Mouse (Mus musculus) heart, adult 11 months (tissue): ENCODE data around the gene Fpgs.
A peak's percentile ranks its signal among the peaks of the same experiment; 100 is the strongest.

Source experiments
- DNase-seq: peaks from one replicate; pipeline ENCODE4 v3.0.0; 2022

The Fpgs gene

DNA sequence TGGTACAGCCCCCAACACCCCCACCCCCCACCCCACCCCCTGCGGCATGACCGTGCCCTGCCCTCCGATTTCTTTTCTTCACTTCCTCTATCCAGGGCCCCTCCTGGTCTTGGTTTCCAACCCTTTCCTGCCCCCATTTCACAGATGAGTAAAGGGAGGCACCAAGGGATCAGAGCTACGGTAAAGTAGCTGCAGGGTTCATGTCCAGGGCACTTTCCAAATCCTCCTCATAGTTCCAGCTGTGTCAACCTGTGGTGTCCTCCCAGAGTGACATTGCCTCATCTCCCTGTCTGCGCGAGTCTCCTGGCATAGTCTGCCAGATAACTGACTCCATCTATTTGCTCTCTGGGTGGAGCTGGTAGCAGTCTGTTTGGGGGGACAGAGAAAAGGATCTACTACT is 38.1 kb downstream of the Fpgs start:
- DNase-seq, result peak; percentile 92

- peak; percentile 94 for DNase-seq
These were observed 38.6 kb downstream of the Fpgs start for GRCm38 (mm10) chr2:32665345-32665744.

DNA sequence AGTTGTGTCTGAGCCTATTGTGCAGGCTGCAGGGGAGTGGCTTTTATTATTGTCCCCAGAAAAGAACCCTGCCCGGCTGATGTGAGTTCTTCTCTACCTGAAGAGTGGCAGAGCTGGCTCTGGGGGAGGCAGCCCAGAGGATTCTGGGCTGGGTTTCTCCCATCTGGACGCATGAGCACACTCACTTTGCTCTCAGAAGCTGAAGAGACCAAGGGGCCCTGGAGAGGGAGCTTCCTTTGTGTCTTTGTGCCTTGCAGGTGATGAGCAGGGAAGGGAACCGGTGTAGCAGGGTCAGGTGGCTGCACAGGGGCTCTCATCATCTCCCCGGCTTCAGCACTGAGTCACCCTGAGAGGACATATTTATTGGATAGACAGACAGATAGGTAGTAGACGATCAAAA is 41.7 kb downstream of the Fpgs start:
- DNase-seq, result no peak

GRCm38 (mm10) chr2:32661509-32662107 is 42.3 kb downstream of the Fpgs start:
- peak; percentile 99 for DNase-seq

- DNase-seq, result no peak
These were observed 45.1 kb downstream of the Fpgs start for GRCm38 (mm10) chr2:32658873-32659272.

DNA sequence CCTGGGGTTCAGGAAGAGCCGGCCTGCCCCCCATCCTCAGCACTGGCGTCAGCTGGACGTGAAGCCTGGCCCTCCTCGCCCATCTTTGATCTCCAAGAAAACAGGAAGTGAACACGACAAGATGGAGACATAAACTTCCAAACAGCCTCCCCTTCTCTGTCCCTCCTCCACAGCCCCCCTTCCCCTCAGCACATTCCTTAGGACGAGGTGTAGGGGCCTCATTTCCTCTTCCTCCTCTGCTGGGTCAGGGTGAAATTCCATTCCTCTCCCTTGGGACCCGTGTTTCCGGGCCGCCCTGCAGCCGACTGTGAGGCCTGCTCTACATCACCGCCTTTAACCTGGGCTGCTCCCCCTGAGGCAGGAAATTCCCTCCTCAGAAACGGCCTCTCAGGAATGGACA is 48.1 kb downstream of the Fpgs start:
- DNase-seq, result peak; percentile 99

GRCm38 (mm10) chr2:32655394-32655744 is 48.6 kb downstream of the Fpgs start:
- no peak for DNase-seq

- DNase-seq, result peak; percentile 98
These were observed 49.1 kb downstream of the Fpgs start for GRCm38 (mm10) chr2:32654743-32655393.

DNA sequence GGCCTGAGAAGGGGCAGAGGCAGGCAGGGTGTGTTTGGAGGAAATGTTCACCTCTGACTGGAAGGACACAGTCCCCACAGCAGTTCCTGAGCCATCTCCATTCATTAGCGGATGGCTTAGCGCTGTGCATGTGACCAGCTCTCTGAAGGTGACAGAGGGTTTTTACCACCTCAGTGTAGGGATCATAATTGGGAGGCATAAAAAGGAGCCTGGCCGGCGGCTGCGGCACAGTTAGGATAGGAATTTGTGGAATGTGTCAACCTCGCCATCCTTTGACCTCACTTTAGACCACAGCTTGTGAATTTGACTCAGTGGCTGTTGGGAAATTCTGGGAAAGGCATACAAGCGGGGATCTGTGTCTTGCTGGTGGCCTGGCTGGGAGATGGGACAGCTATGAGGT is 50.2 kb downstream of the Fpgs start:
- peak; percentile 92 for DNase-seq

DNA sequence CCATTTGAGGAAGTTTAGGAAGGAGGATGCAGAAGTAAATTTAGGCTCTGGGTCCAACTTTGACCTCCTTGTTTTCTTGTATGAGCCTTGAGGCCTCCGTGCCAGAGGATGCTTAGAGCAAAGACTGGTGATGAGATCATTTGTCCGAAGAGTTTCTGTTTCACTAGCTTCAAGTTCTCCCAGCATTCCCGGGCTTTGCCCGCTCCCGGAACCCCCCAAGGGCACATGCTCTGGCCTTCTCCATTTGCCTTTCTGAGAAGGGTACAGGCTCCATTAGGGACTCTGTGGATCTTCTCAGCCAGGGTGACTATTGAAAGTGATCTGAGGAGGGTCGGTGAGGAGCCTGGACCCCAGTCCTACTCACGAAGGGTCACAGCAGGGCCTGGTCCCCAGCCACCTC is 56.6 kb downstream of the Fpgs start:
- DNase-seq, result peak; percentile 95

- DNase-seq, result peak; percentile 99
These were observed 57.4 kb downstream of the Fpgs start, which contains the start of gene Eng for GRCm38 (mm10) chr2:32646379-32647056. Gene Eng (plus strand): TSS chr2:32646595.

GRCm38 (mm10) chr2:32645647-32646046 is 58.3 kb downstream of the Fpgs start:
- DNase-seq, result peak; percentile 93

GRCm38 (mm10) chr2:32644799-32645475 is 59.0 kb downstream of the Fpgs start:
- DNase-seq, result peak; percentile 93

DNA sequence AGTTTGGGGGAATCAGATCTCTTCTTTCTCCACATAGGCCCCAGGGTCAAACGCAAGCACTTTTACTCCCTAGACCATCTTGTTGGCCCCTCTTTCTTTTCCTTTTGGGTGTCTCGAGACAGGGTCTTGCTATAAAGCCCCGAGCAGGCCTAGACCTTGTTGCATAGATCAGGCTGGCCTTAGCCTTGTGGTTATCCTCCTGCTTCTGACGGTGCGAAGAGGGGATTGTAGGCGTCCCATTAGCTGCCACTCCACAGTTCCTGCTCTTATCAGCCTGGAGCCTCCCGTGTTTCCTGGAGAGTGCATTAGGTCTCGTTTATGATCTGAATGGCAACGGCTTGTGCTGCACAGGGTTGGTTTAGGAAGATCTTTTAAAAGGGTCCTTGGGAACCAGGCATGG is 59.9 kb downstream of the Fpgs start:
- DNase-seq, result peak; percentile 92

DNA sequence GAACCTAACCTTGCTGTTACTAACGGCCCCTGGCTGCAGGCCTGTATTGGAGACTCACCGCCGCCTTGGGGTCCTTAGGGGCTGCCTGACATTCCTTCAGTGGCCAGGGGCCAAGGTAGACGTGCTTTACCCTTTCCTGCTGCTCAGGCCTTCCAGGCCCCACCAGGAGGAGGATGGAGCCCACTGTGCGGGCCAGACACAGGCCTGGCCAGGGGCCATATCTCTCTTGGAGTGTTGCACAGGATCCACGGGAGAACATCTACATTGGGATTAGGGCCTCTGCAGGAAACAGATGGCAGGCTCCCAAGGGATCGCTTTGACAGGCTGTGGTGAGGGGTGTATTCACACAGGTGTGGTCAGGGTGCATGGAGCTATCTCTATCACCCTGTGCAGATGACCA is 61.1 kb downstream of the Fpgs start:
- peak; percentile 99 for DNase-seq

DNA sequence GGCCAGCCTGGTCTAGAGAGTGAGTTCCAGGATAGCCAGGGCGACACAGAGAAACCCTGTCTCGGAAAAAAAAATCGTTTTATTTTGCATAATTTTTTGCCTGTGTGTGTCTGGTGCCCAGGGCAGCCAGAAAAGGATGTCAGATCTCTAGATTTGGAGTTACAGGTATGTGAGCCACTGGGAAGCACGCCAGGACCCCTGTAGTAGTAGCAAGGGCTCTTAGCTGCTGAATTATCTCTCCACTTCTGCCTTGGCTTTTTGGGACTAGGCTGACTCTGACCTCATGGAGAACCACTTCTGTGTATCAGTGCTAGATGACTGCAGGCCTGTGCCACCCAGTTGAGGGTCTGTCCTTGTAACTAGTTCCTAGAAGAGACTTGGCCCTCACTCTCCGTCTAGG is 62.1 kb downstream of the Fpgs start:
- DNase-seq, result no peak

DNA sequence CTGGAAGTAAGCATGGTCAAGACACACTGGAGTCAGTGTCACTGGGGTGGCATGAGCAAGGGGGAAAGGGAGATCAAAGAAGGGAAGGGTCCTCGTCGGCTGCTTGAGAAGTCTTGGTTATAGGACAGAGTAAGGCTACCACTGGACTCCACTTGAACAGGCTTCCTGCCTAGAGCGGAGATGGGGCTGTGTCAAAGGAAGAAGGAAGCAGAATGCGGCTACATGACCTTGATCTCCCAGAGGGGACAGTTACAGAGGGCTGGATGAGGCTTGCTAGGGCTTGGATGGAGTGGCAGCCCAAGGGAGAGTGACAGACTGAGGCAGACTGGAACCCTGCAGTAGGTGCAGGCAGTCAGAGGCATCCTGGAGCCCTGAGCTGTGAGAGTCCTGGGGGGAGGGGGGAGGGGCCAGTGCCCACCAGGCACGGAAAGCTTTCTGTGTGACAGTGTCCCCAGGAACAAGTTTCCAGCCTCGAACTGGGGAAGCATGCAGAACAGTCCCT is 63.3 kb downstream of the Fpgs start:
- DNase-seq, result peak; percentile 94

DNA sequence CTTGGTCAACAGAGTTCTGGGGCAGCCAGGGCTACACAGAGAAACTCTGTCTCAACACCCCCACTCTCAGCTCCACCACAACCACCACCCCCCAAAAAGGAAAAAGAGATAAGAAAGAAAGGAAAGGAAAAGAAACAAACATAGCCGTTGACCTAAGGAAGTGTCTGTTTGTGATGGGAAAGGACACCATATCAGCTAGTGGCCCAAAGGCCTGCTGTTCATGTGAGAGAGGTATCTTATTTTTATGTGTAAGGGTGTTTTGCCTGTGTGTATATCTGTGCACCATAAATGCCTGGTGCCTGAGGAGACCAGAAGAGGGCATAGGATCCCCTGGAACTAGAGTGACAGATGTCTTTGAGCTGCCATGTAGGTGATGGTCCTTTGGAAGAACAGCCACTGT is 64.3 kb downstream of the Fpgs start:
- DNase-seq, result no peak

GRCm38 (mm10) chr2:32637778-32638281 is 66.1 kb downstream of the Fpgs start:
- DNase-seq, result peak; percentile 99

GRCm38 (mm10) chr2:32636617-32637016 is 67.3 kb downstream of the Fpgs start:
- DNase-seq, result peak; percentile 89

- DNase-seq, result peak; percentile 95
These were observed 69.5 kb downstream of the Fpgs start for GRCm38 (mm10) chr2:32634277-32635105.

GRCm38 (mm10) chr2:32633660-32634059 is 70.3 kb downstream of the Fpgs start:
- peak; percentile 98 for DNase-seq
